Mouse (Mus musculus): ENCODE measurements around the gene Adcy2.

- TF ChIP-seq CTCF (IDR thresholded peaks at IDR 0.05; ENCODE audit: low read depth) = no peak
- no peak for TF ChIP-seq EP300 (IDR thresholded peaks at IDR 0.05; ENCODE audit: low read depth)
These were observed 35.3 kb upstream of the Adcy2 start for GRCm38 (mm10) chr13:69034621-69035020.

Data from liver, embryonic 14.5 days (tissue).